ENCODE assay signal across 16 mouse cellular contexts in genomic region chr11:86594188-86594876, GRCm38 (mm10). TPM values are rescaled to one million over a fixed set of nuclear protein-coding genes. Genes with fewer than 3 reads are reported as not detected.
A peak's percentile ranks its signal among the peaks of the same experiment; 100 is the strongest.
DNase-seq lines count a peak whose midpoint lies in the region; ATAC-seq and TF ChIP-seq lines count a peak whose summit lies in the region.
"Had no signal": no experiment of that assay in that cellular context is flagged by ENCODE, and none has a peak within 500 bp of the region (broad histone marks: within the 10 kb centered on the region; RNA-seq: fewer than 3 reads in every experiment).

No protein-coding gene starts in this region.

- no peak for TF ChIP-seq POLR2A in bone marrow macrophage, adult 2 months (IDR thresholded peaks at IDR 0.05; ENCODE audit: borderline replicate concordance, low read depth, low read length)

- no peak for ATAC-seq in hindbrain, embryonic 13.5 days (ENCODE audit: low FRiP score)
- no peak for ATAC-seq in hindbrain, embryonic 11.5 days (ENCODE audit: low FRiP score)
- no peak for ATAC-seq in megakaryocyte, adult 5-6 weeks (ENCODE audit: poor library complexity, severe bottlenecking)
- ATAC-seq in liver, postnatal 0 days = no peak
- ATAC-seq: inflammation-experienced regulatory T-cells, adult 6 months had no signal

- WGBS in hindbrain, embryonic 13.5 days = 82% methylated on average over 6 of the region's 6 CpGs
- WGBS in hindbrain, embryonic 11.5 days = 90% methylated on average over 6 of the region's 6 CpGs
- 64% methylated on average over 6 of the region's 6 CpGs for WGBS in liver, postnatal 0 days (ENCODE audit: insufficient replicate concordance)

- no peak for TF ChIP-seq CTCF in bone marrow macrophage, adult 2 months (IDR thresholded peaks at IDR 0.05; ENCODE audit: low read depth, low read length)
- TF ChIP-seq CTCF in liver, postnatal 0 days (IDR thresholded peaks at IDR 0.05; ENCODE audit: low read depth) = no peak

- TF ChIP-seq EP300 in liver, postnatal 0 days (IDR thresholded peaks at IDR 0.05; ENCODE audit: low read depth) = no peak

- no peak overlapping the region for H3K4me2 ChIP-seq in hindbrain, embryonic 13.5 days
- H3K4me2 ChIP-seq in hindbrain, embryonic 11.5 days (replicated peaks; ENCODE audit: low read depth, low read length) = no peak overlapping the region
- no peak overlapping the region for H3K4me2 ChIP-seq in liver, postnatal 0 days (ENCODE audit: low read depth, low read length)
- H3K4me2 ChIP-seq: heart, embryonic 12.5 days; liver, embryonic 15.5 days; midbrain, embryonic 12.5 days had no signal

- H3K27me3 ChIP-seq in hindbrain, embryonic 13.5 days = no peaks in the 10 kb centered on the region
- H3K27me3 ChIP-seq in hindbrain, embryonic 11.5 days (ENCODE audit: control insufficient read depth, insufficient read depth, low read length) = no peaks in the 10 kb centered on the region
- no peaks in the 10 kb centered on the region for H3K27me3 ChIP-seq in megakaryocyte, embryonic 14.5 days (replicated peaks)
- no peaks in the 10 kb centered on the region for H3K27me3 ChIP-seq in liver, postnatal 0 days (ENCODE audit: insufficient read depth, low read length)
- H3K27me3 ChIP-seq: heart, embryonic 12.5 days; liver, embryonic 15.5 days; midbrain, embryonic 12.5 days had no signal

- H3K9me3 ChIP-seq in hindbrain, embryonic 13.5 days = no peaks in the 10 kb centered on the region
- no peaks in the 10 kb centered on the region for H3K9me3 ChIP-seq in hindbrain, embryonic 11.5 days (ENCODE audit: control insufficient read depth, low read length)
- no peaks in the 10 kb centered on the region for H3K9me3 ChIP-seq in megakaryocyte, embryonic 14.5 days
- no peaks in the 10 kb centered on the region for H3K9me3 ChIP-seq in liver, postnatal 0 days (ENCODE audit: low read length)
- H3K9me3 ChIP-seq: heart, embryonic 12.5 days; liver, embryonic 15.5 days; midbrain, embryonic 12.5 days had no signal

- H3K4me1 ChIP-seq in hindbrain, embryonic 13.5 days (replicated peaks) = peaks cover 17% of the 10 kb centered on the region
- no peaks in the 10 kb centered on the region for H3K4me1 ChIP-seq in hindbrain, embryonic 11.5 days (replicated peaks; ENCODE audit: control insufficient read depth, insufficient read depth, low read length)
- peaks cover 88% of the 10 kb centered on the region for H3K4me1 ChIP-seq in megakaryocyte, embryonic 14.5 days
- H3K4me1 ChIP-seq in bone marrow macrophage, adult 2 months (ENCODE audit: control insufficient read depth, insufficient read depth, low read length) = peaks cover 66% of the 10 kb centered on the region
- H3K4me1 ChIP-seq in liver, postnatal 0 days (ENCODE audit: insufficient read depth) = peaks cover 36% of the 10 kb centered on the region

- no peak overlapping the region for H3K9ac ChIP-seq in hindbrain, embryonic 13.5 days
- H3K9ac ChIP-seq in hindbrain, embryonic 11.5 days (ENCODE audit: low read depth, low read length) = no peak overlapping the region
- H3K9ac ChIP-seq in liver, postnatal 0 days (replicated peaks) = no peak overlapping the region
- H3K9ac ChIP-seq: heart, embryonic 12.5 days; liver, embryonic 15.5 days; midbrain, embryonic 12.5 days had no signal

- H3K27ac ChIP-seq in hindbrain, embryonic 13.5 days = 0 out of 2 replicates have a peak overlapping the region, but pooled peaks have one; percentile 3
- H3K27ac ChIP-seq in hindbrain, embryonic 11.5 days (ENCODE audit: low read depth, low read length) = no peak overlapping the region
- peak overlapping the region; percentile 31 for H3K27ac ChIP-seq in bone marrow macrophage, adult 2 months (ENCODE audit: insufficient read depth, low read depth, low read length)
- 0 out of 2 replicates have a peak overlapping the region, but pooled peaks have one; percentile 4 for H3K27ac ChIP-seq in liver, postnatal 0 days (ENCODE audit: low read depth)
- H3K27ac ChIP-seq: liver, embryonic 15.5 days; midbrain, embryonic 12.5 days had no signal

- H3K4me3 ChIP-seq in hindbrain, embryonic 13.5 days = no peak overlapping the region
- H3K4me3 ChIP-seq in hindbrain, embryonic 11.5 days (ENCODE audit: low read depth, low read length) = no peak overlapping the region
- H3K4me3 ChIP-seq in megakaryocyte, embryonic 14.5 days (replicated peaks) = peak overlapping the region; percentile 57
- H3K4me3 ChIP-seq in bone marrow macrophage, adult 2 months (ENCODE audit: insufficient read depth, low read length) = no peak overlapping the region
- H3K4me3 ChIP-seq in liver, postnatal 0 days (ENCODE audit: low read depth, low read length) = no peak overlapping the region
- H3K4me3 ChIP-seq: heart, embryonic 12.5 days; liver, embryonic 15.5 days; midbrain, embryonic 12.5 days had no signal

- no peak for DNase-seq in hindbrain, embryonic 11.5 days (ENCODE audit: low spot score)
- DNase-seq in liver, postnatal 0 days = no peak
- no peak for DNase-seq in thymus, adult 18-20 months
- DNase-seq in kidney, adult 8-10 months = no peak
- DNase-seq: adrenal gland, postnatal 10 days; cerebellum, postnatal 25 days; kidney, postnatal 14 days; thymus, postnatal 4 days had no signal

- no peaks in the 10 kb centered on the region for H3K36me3 ChIP-seq in hindbrain, embryonic 13.5 days
- no peaks in the 10 kb centered on the region for H3K36me3 ChIP-seq in hindbrain, embryonic 11.5 days (ENCODE audit: control insufficient read depth, insufficient read depth, low read length)
- peaks cover 16% of the 10 kb centered on the region for H3K36me3 ChIP-seq in megakaryocyte, embryonic 14.5 days (replicated peaks; ENCODE audit: low read length)
- H3K36me3 ChIP-seq in liver, postnatal 0 days (replicated peaks; ENCODE audit: insufficient read depth, low read length) = peaks cover 6% of the 10 kb centered on the region; the same call in 1 of the 2 replicates
- H3K36me3 ChIP-seq: heart, embryonic 12.5 days; midbrain, embryonic 12.5 days had no signal

RNA-seq across cellular contexts. Expression of gene Tubd1, which starts 49.5 kb away (rescaled TPM):
- 7.6 and 7.8 TPM in 2 replicates for polyA plus RNA-seq in hindbrain, embryonic 13.5 days (2015; fragmentation: Nextera tagmentation; extraction: Ambion mirVana)
- polyA plus RNA-seq in hindbrain, embryonic 11.5 days (2014; fragmentation: Nextera tagmentation; extraction: Ambion mirVana) = 13.5 and 17.2 TPM in 2 replicates
- polyA plus RNA-seq in megakaryocyte, embryonic 14.5 days (2012; ENCODE audit: insufficient read depth, low replicate concordance) = 0.32 TPM in 1 of 2 replicates, not detected in the other
- total RNA-seq in megakaryocyte, adult 5-6 weeks (2015) = 7.8 and 9.6 TPM in 2 replicates
- 5.4 and 5.5 TPM in 2 replicates for total RNA-seq in megakaryocyte, adult 5-6 weeks (2017)
- polyA plus RNA-seq in bone marrow macrophage, adult 2 months (2012; ENCODE audit: insufficient read depth, insufficient read length, missing spikeins) = 6.2 and 6.9 TPM in 2 replicates
- 4.3 and 4.4 TPM in 2 replicates for polyA plus RNA-seq in liver, postnatal 0 days (2015; fragmentation: Nextera tagmentation; extraction: Ambion mirVana)

RNA-seq across cellular contexts. Expression of gene Rps6kb1, which starts 49.7 kb away (rescaled TPM):
- polyA plus RNA-seq in hindbrain, embryonic 13.5 days (2015; fragmentation: Nextera tagmentation; extraction: Ambion mirVana) = 62.4 and 66.2 TPM in 2 replicates
- 56.4 and 57.8 TPM in 2 replicates for polyA plus RNA-seq in hindbrain, embryonic 11.5 days (2014; fragmentation: Nextera tagmentation; extraction: Ambion mirVana)
- 5.3 TPM in 1 of 2 replicates, not detected in the other for polyA plus RNA-seq in megakaryocyte, embryonic 14.5 days (2012; ENCODE audit: insufficient read depth, low replicate concordance)
- total RNA-seq in megakaryocyte, adult 5-6 weeks (2015) = 30.4 and 38.4 TPM in 2 replicates
- total RNA-seq in megakaryocyte, adult 5-6 weeks (2017) = 29.9 and 35.4 TPM in 2 replicates
- 30.9 and 33.0 TPM in 2 replicates for polyA plus RNA-seq in bone marrow macrophage, adult 2 months (2012; ENCODE audit: insufficient read depth, insufficient read length, missing spikeins)
- polyA plus RNA-seq in liver, postnatal 0 days (2015; fragmentation: Nextera tagmentation; extraction: Ambion mirVana) = 20.6 and 23.6 TPM in 2 replicates
